Mouse (Mus musculus) MEL (cell line): Measurements from ENCODE around the gene Tmem95.

Source experiments
- POLR2A ChIP-seq, 2 experiments: IDR thresholded peaks; 2 replicates each; pipeline ENCODE4 v1.6.1; 2011 to 2012; ENCODE audit warnings: low read length in 2 of 2, mild to moderate bottlenecking in 2 of 2, control low read depth in 1 of 2, improper control_type of control experiment in 1 of 2, low read depth in 1 of 2, moderate library complexity in 1 of 2; ENCODE audit not compliant: control insufficient read depth in 1 of 2, insufficient read depth in 1 of 2, poor library complexity in 1 of 2
- POLR2AphosphoS5 ChIP-seq: IDR thresholded peaks from 2 replicates; pipeline ENCODE4 v1.6.1; 2012; ENCODE audit warnings: low read depth, borderline replicate concordance, mild to moderate bottlenecking, inconsistent platforms, low read length, moderate library complexity, mixed read lengths

DNA sequence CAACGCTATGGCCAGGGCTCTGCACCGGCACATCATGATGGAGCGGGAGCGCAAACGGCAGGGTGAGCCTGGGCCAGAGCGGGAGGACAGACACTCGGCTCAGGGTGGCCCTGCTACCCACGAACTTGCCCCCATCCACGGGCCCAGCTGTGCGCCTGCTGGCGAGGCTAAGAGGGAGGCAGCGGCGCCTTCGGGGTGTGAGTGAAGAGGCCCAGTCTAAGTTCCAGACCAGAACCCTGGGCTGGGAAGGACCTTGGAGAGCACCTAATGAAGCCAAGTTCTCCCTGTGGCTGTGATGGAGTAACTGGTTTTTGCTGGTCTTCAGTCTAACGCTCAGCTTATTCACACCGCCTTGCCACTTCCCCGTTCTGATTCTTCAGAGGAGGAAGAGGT is 36.5 kb upstream of the Tmem95 start:
- TF ChIP-seq POLR2A (IDR thresholded peaks at IDR 0.05; ENCODE audit: control insufficient read depth in 1 of 2, insufficient read depth in 1 of 2, low read depth in 1 of 2, low read length in 2 of 2, poor library complexity in 1 of 2) (no peak), POLR2AphosphoS5 (no peak)
